Mouse (Mus musculus): Measurements from ENCODE around the gene Zpr1.

Zpr1 gene

GRCm38 (mm10) chr9:46272677-46273454 lies at the start of gene Zpr1:
Gene Zpr1 (plus strand): TSS chr9:46273064.
- DNase-seq: peak; percentile 90

GRCm38 (mm10) chr9:46223090-46223489 lies 49.8 kb upstream of the Zpr1 start:
- DNase-seq: no peak

GRCm38 (mm10) chr9:46224101-46224500 lies 48.8 kb upstream of the Zpr1 start:
- DNase-seq: no peak

GRCm38 (mm10) chr9:46224945-46225660 lies 47.8 kb upstream of the Zpr1 start:
- peak; percentile 49 for DNase-seq

GRCm38 (mm10) chr9:46227064-46227614 lies 45.7 kb upstream of the Zpr1 start:
- DNase-seq: no peak

- DNase-seq: no peak
Observed at GRCm38 (mm10) chr9:46228491-46228890, 44.4 kb upstream of the Zpr1 start, which contains the start of gene Apoa1. Gene Apoa1 (plus strand): TSS chr9:46228580.

GRCm38 (mm10) chr9:46229573-46230449 lies 43.1 kb upstream of the Zpr1 start:
- DNase-seq: peak; percentile 89

GRCm38 (mm10) chr9:46230450-46230975 lies 42.4 kb upstream of the Zpr1 start:
- no peak for DNase-seq

GRCm38 (mm10) chr9:46235196-46235595 lies 37.7 kb upstream of the Zpr1 start:
- DNase-seq: peak; percentile 61

GRCm38 (mm10) chr9:46235596-46235648 lies 37.4 kb upstream of the Zpr1 start, which contains the start of gene Apoc3:
Gene Apoc3 (minus strand): TSS chr9:46235636.
- DNase-seq: no peak

- DNase-seq: peak; percentile 45
Observed at GRCm38 (mm10) chr9:46235649-46236048, 37.2 kb upstream of the Zpr1 start.

- DNase-seq: no peak
Observed at GRCm38 (mm10) chr9:46238850-46239249, 34.0 kb upstream of the Zpr1 start.

GRCm38 (mm10) chr9:46240526-46241153 lies 32.2 kb upstream of the Zpr1 start, which contains the start of gene Apoa4:
Gene Apoa4 (plus strand): TSS chr9:46240696.
- peak; percentile 46 for DNase-seq

GRCm38 (mm10) chr9:46241818-46242217 lies 31.0 kb upstream of the Zpr1 start:
- no peak for DNase-seq

GRCm38 (mm10) chr9:46243122-46243521 lies 29.7 kb upstream of the Zpr1 start:
- DNase-seq: no peak

GRCm38 (mm10) chr9:46243584-46243983 lies 29.3 kb upstream of the Zpr1 start:
- no peak for DNase-seq

- DNase-seq: peak; percentile 66
Observed at GRCm38 (mm10) chr9:46246752-46247324, 26.0 kb upstream of the Zpr1 start.

- DNase-seq: no peak
Observed at GRCm38 (mm10) chr9:46256177-46256576, 16.7 kb upstream of the Zpr1 start.

GRCm38 (mm10) chr9:46256658-46257385 lies 16.0 kb upstream of the Zpr1 start:
- DNase-seq: no peak

GRCm38 (mm10) chr9:46257546-46257945 lies 15.3 kb upstream of the Zpr1 start:
- DNase-seq: no peak

- DNase-seq: no peak
Observed at GRCm38 (mm10) chr9:46259111-46259510, 13.8 kb upstream of the Zpr1 start.

- DNase-seq: peak; percentile 23
Observed at GRCm38 (mm10) chr9:46261131-46261530, 11.7 kb upstream of the Zpr1 start.
